Mouse (Mus musculus) adrenal gland, adult 8-10 months (tissue): ENCODE measurements around the gene Vmn2r1. TPM values are rescaled to one million over a fixed set of nuclear protein-coding genes. Genes with fewer than 3 reads are reported as not detected.

Source experiments
- DNase-seq: peaks from one replicate; pipeline ENCODE4 v3.0.0; 2022
- total RNA-seq, 4 experiments: library from RNA; stranded (reverse); gene quantifications; 2 replicates each; pipeline ENCODE4 v1.2.4; 2022

The Vmn2r1 gene
- total RNA-seq, result under 1 TPM; 0.15 to 0.80 (median 0.30) TPM

DNA sequence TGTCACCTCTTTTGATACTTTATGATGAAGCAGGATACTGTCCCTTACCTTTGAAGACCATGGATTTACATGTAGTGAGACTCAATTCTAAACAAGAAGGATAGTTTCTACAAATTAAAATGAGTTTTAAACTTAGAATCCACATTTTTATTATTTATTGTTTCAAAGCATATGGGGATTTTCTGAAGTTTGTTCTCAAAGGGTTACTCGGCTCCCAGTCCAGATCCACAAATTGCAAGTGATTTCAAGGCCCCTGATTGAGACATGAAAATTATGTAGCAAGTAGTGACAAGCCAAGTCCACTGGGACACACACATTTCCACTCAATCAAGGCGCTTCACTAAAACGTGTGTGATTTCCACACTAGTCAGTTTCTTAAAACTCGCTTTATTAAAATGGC, at the start of gene Vmn2r1:
Gene Vmn2r1 (plus strand): TSS at position 301 of the 400 bp plus-strand sequence.
- no peak for DNase-seq

DNA sequence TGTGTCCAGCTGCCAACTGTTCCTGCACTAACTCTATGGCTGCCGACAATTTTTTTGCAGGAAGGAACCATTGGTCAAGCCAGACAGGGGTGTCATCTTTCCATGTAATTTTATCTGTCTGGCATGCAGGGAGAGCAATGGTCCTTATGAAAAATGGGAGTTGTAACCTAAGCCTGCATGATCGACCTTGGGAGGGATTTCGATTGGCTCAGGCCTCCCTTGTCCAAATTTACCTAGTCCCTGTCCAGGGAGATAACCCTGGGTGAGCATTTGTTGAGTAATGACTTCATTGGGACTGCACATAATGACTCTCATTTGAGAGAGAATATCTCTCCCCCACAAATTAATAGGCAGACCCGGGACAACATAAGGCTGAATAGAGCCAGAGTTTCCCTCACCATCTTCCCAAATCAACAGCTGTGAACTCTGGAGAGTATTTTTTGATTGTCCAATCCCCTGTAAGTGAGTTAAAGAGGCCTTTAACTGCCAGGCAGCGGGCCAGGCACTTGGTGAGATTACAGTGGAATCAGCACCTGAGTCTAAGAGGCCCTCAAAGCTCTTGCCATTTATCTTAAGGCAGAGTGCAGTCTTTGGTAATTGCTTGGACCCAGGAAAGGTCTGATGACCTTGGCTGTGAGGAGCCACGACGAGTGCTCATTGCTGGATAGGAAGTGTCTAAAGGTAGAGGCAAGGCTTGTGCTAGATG, 43.1 kb upstream of the Vmn2r1 start:
- no peak for DNase-seq

DNA sequence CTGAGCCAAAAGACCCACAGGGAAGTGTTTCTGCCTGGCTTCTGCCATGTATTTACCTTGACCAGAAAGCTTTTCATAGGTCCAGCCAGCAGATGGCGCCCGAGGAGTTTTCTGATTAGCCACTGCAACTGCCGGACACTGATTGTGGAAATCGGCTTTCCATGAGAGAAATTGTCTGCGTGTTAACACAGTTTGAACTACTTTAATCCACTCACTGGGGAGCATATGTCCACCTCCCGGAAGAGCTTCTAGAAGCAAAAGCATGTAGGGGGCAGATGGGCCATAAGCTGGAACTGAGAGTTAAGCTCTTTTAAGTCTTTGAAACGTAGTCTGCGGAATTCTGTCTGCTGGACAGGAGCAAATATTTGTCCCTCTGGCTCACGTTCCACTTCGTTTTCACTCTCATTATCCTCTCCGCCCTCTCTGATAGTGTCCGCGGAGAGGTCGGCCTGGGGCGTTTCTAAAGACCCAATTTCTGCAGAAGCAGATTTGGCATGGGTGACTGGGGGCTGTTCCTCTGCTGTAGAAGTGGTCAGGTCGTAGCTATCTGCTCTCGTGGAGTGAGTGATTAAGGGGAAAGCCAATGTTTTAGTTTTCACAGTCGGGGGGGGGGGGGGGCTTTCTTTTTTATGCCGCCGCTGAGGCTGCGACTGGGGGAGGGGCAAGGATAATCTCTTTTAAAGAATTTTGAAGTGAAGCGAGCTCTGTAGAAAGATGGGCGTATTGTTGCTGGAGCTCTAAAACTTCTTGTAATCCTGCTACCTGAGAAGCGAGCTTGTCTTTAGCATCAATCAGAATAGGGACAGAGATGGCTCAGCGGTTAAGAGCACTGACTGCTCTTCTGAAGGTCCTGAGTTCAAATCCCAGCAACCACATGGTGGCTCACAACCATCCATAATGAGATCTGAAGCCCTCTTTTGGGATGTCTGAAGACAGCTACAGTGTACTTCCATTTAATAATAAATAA, 41.2 kb upstream of the Vmn2r1 start:
- DNase-seq, result peak; percentile 73

DNA sequence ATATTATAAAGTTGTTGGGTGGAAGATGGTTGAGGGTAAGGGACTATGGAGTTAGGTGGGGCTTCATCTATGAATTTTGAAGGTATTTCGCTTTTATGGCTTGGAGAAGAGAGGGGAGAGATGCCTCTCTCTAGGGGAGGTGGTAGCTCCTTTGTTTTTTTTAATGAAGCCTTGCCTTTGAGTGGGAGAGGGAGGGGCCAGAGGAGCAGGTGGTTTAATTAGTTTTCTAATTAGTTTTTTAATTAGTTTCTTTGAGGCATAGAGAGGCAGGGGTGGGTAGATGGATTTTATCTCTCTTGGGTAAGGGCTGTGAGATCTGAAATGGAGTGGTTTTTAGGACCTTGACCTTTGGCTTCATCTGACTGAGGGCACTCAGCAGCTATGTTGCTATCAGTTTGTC, 31.4 kb downstream of the Vmn2r1 start:
- DNase-seq, result no peak

DNA sequence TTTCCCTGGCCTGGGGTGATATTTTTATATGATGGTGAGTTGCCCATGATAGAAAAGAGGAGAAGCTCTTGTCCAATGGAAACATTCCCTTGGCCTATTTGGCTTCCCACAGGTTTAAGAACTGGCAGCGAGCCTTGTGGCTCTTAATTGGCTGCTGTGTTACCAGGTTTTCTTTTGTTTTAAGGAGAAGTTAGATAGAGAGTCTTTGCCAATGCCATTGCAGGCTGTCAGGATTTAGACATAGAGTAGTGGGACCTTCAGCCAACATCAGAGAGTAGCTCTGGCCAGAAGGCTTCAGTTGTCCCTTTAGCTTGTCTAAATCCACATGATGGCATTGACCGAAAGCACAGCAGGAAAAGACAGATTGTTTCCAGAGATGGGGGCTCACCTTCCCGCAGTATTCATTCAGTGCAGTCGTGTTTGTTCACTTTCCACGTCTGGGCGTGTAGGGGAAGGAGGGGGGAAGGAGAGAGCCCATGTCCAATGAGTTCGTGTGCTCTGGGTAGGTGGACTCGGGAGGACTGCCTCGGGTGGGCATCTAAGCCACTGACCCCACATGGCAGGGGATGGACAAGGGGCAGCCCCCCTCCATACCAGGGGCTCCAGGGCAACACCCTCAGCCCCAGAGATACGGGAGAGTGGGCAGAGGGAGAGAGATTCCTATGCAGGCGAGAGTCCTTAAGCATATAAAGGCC, 32.2 kb downstream of the Vmn2r1 start:
- no peak for DNase-seq

DNA sequence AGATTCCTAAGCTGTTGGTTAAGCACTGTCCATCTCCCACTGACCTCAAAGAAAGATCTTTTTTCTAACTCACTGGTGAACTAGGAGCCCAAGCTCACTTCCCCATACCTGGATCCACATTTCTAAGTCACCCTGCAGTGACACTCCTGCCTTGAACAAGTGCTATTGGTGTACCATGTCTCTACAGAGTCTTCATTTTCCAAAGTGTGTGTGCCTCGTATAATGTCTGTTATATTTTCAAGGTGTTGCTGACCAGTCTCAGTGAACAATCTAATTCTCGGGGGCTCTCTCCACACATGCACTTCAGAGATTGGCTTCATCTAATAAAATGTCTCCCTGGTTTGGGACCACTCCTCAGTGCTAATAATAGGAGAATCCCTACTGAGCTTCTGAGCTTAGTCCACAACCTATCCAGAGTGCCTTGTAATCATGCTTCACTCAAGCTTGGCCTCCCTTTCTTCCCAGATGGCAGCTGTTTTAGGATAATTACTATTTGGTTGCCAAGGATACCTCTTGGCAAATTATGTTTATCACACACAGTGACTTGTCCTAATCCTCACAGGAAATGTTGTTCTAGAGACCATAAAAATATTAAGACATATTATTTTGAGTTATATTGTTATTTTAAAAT, 60.6 kb downstream of the Vmn2r1 start, which contains the start of gene Vmn2r2:
Gene Vmn2r2 (minus strand): TSS at position 51 of the 631 bp plus-strand sequence.
- no peak for DNase-seq

Other genes with a start within 250 kb of the Vmn2r1 start
- gene Plch1, start 182.1 kb upstream of the Vmn2r1 start, total RNA-seq, result under 1 TPM in 3 of 4 experiments, not detected in 1; 0.07 to 0.38 (median 0.28) TPM
- 10 to 100 TPM; 10.5 to 18.1 (median 13.4) TPM for gene E130311K13Rik, start 152.1 kb upstream of the Vmn2r1 start, total RNA-seq
- gene Slc33a1, start 116.8 kb upstream of the Vmn2r1 start, total RNA-seq, result 10 to 100 TPM; 38.4 to 52.0 (median 40.8) TPM
- 10 to 100 TPM; 24.3 to 28.1 (median 26.4) TPM for gene Gmps, start 105.4 kb upstream of the Vmn2r1 start, total RNA-seq
- gene Vmn2r2, start 60.4 kb downstream of the Vmn2r1 start, total RNA-seq, result not detected
- gene Vmn2r3, start 208.2 kb downstream of the Vmn2r1 start, total RNA-seq, result not detected